Mouse (Mus musculus) spleen, adult 2 months (tissue): ENCODE measurements at regions not wholly inside any gene's neighbourhood (a gene's known extent, or its start where the extent isn't known, plus 50 kb on each side); places are given as distances from the start of the nearest gene placed in this dataset.
A peak's percentile ranks its signal among the peaks of the same experiment; 100 is the strongest.

ENCODE experiments used
- DNase-seq, 2 experiments: peaks; one replicate each; pipeline versions ENCODE4 v3.0.0 to v3.0.0-alpha.2; 2012 to 2021; ENCODE audit warnings: low spot score in 2 of 2, low read depth in 1 of 2
- H3K27ac ChIP-seq: fragments of 200-500 bp; 2 replicates; pipeline ENCODE4 v1.5.1; 2012; ENCODE audit warnings: low read length, inconsistent platforms; ENCODE audit not compliant: insufficient read depth
- H3K27me3 ChIP-seq: fragments of 200-500 bp; 2 replicates; pipeline ENCODE4 v1.6.1; 2012; ENCODE audit warnings: mild to moderate bottlenecking, moderate library complexity, low read length, inconsistent platforms; ENCODE audit not compliant: control insufficient read depth, insufficient read depth
- H3K36me3 ChIP-seq: fragments of 200-500 bp; 2 replicates; pipeline ENCODE4 v1.6.1; 2012; ENCODE audit warnings: mild to moderate bottlenecking, low read length, inconsistent platforms; ENCODE audit not compliant: control insufficient read depth, insufficient read depth
- H3K4me1 ChIP-seq: fragments of 200-500 bp; 2 replicates; pipeline ENCODE4 v1.6.1; 2011; ENCODE audit warnings: inconsistent platforms; ENCODE audit not compliant: control insufficient read depth, insufficient read depth, insufficient read length
- H3K4me3 ChIP-seq: fragments of 200-500 bp; 2 replicates; pipeline ENCODE4 v1.5.1; 2011; ENCODE audit warnings: mild to moderate bottlenecking, inconsistent platforms; ENCODE audit not compliant: insufficient read depth, insufficient read length; ENCODE audit errors: extremely low read depth
- CTCF ChIP-seq: fragments of 200-500 bp; IDR thresholded peaks from 2 replicates; pipeline ENCODE4 v1.5.1; 2011; ENCODE audit warnings: mild to moderate bottlenecking, inconsistent platforms; ENCODE audit not compliant: insufficient read depth, insufficient read length, insufficient replicate concordance; ENCODE audit errors: extremely low read depth
- POLR2A ChIP-seq: fragments of 200-500 bp; IDR thresholded peaks from 2 replicates; pipeline ENCODE4 v1.6.1; 2011; ENCODE audit warnings: low read depth, low read length, inconsistent platforms
- WGBS: fragments of 180-500 bp; shearing (Covaris S2); methylation state at CpG from one replicate; pipeline ENCODE4 v1.1.7; 2018; 5-methylcytosine and 5-hydroxymethylcytosine counted together

DNA sequence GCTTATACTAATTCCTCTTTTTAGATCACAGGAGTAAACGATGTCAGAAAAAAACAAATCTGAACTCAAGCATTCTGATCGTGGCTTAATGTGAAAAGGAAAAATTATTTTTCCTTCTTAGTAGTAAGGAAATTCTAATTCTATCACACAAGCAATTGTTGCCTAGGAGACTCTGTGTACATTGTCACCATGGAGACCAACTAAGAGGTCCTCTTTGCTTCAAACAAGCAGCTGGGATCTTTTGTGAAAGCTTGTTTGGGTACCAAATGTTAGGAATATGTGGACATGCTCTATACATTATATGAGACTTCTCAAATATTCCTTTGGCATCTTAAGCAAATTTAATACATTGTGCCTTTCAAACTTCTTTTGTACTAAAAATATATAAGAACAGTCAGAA lies 345.9 kb upstream of the Atp10a start:
- Histone ChIP-seq H3K27ac (no peak overlapping the region), H3K4me3 (no peak overlapping the region), H3K4me1 (no peaks in the 10 kb centered on the region), H3K36me3 (no peaks in the 10 kb centered on the region), H3K27me3 (no peaks in the 10 kb centered on the region)
- WGBS, result 77% methylated on average over 2 of the region's 2 CpGs
- no peak for DNase-seq
- TF ChIP-seq CTCF (no peak), POLR2A (no peak)

DNA sequence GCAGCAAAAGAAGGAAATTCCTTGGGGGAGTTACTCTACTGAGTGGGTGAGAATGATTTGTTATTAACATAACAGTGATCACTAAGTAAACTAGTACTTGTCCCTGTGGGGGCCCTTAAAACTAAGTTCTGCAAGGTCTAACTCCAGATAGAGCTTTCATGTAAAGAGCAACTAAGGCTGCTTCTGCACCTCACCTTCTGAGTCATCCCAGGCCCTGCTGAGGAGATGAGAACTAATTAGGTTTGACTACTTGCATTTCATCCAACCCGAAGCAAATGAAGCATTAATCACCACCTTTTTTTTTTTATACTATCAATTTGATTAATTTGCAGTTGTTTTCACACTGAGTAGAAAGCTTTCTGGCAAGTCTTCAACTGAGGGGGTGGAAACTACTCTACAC lies 333.6 kb upstream of the Atp10a start:
- Histone ChIP-seq H3K27me3 (no peaks in the 10 kb centered on the region), H3K36me3 (no peaks in the 10 kb centered on the region), H3K4me3 (no peak overlapping the region), H3K27ac (no peak overlapping the region), H3K4me1 (no peaks in the 10 kb centered on the region)
- no peak for TF ChIP-seq CTCF
- TF ChIP-seq POLR2A, result no peak
- WGBS, result 61% methylated on average over 1 of the region's 1 CpGs
- DNase-seq, result no peak

DNA sequence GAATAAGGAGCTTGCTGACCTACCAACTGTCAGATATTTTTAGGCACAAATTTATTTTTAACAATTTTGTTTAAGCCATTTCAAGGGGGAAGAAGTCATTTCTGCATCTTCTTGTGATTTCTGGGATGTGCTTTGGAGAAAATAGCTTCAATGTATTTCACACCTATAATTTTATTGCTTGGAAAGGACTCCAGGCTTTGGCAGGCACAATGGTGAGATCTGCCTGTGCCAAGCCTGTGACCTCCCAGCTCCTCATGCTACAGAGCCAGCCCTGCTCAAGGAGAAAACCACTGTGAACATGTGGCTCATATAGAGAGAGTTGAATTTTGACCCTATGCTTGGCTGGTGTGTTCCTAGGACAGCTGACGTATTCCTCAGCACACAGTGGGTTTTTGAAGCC lies 288.6 kb upstream of the Atp10a start:
- Histone ChIP-seq H3K27me3 (no peaks in the 10 kb centered on the region), H3K27ac (no peak overlapping the region), H3K4me3 (no peak overlapping the region), H3K4me1 (no peaks in the 10 kb centered on the region), H3K36me3 (no peaks in the 10 kb centered on the region)
- TF ChIP-seq CTCF, result no peak
- TF ChIP-seq POLR2A, result no peak
- no peak for DNase-seq
- WGBS, result 68% methylated on average over 1 of the region's 1 CpGs

DNA sequence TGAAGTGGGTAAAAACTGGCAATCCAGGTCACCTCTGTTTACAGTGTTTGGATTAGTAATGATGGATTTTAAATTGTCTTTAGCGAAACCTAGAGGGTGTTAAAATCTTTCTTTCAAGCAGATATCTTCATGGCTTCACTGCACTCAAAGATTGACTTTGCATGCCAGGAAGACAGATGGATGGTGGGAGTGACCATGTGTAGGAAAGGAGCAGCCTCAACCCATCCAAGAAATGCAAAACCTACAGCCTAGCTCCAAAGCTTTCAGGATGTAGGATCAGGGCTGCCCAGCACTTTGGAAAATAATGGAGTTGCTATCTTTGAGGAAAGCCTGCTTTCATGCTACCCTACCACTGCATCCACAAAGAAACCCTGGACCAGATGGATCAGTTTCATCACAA lies 272.6 kb upstream of the Atp10a start:
- Histone ChIP-seq H3K36me3 (no peaks in the 10 kb centered on the region), H3K27me3 (no peaks in the 10 kb centered on the region), H3K4me3 (no peak overlapping the region), H3K27ac (no peak overlapping the region), H3K4me1 (no peaks in the 10 kb centered on the region)
- 76% methylated on average over 1 of the region's 1 CpGs for WGBS
- no peak for TF ChIP-seq POLR2A
- TF ChIP-seq CTCF, result no peak
- DNase-seq, result no peak

DNA sequence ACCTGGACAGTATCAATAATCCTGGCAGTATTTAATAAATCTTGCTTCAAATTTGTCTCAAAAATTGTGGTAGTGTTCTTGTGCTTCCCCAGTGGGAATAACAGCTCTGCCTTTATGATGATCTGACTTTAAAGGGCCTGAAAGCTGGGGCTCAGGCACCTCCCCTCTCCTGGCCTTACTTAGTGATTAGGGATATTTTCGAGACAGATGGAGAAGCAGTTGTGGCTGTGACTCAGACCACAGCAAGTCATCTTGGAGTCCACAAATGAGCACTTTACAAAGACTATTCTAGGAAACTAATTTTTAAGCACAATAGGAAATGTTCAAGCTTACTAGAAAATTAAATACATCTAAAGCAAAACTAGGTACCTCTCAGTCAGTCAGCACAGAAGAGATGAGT lies 267.6 kb upstream of the Atp10a start:
- H3K4me3 ChIP-seq, result no peak overlapping the region
- H3K27ac ChIP-seq, result no peak overlapping the region
- DNase-seq, result no peak
- 63% methylated on average over 1 of the region's 1 CpGs for WGBS
- no peaks in the 10 kb centered on the region for H3K36me3 ChIP-seq
- no peaks in the 10 kb centered on the region for H3K27me3 ChIP-seq
- TF ChIP-seq CTCF, result no peak
- H3K4me1 ChIP-seq, result no peaks in the 10 kb centered on the region

DNA sequence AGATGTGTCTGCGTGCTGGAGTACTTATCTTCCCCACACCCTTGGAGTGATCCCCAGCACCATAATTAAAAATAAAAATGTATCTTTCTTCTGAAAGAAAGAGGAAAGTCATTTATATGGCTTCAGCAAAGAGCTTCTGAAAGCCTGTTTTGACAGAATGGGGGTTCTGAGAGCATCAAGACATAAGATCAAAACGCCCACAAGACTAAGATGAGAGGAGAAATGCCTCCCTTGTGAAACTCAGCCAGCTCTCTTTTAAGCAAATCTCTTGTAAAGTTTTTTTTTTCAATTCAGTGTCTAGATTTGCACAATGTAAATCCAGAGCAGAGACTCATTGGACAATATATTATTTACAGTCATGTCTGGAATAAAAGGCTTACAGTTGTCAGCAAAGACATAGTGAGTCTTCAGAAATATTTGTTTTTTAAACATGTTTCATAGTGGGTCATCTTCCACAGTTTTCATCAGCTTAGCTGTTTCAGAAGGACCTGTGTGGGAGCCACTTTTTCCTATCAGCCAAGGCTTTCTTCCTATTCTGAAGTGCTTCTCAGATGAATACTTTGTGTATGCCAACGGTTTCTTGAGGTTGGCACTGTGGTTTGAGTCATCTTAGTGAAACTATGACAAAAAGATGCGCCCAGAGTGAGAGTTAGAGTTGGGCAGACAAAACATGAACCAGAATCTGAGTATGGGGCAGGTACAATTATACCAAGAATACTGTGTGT lies 263.4 kb upstream of the Atp10a start:
- H3K27me3 ChIP-seq, result no peaks in the 10 kb centered on the region
- TF ChIP-seq CTCF (no peak), POLR2A (no peak)
- H3K36me3 ChIP-seq, result no peaks in the 10 kb centered on the region
- H3K27ac ChIP-seq, result peak overlapping the region; percentile 21; the same call in 1 of the 2 replicates
- 63% methylated on average over 4 of the region's 4 CpGs for WGBS
- H3K4me3 ChIP-seq, result no peak overlapping the region
- no peaks in the 10 kb centered on the region for H3K4me1 ChIP-seq
- no peak for DNase-seq

DNA sequence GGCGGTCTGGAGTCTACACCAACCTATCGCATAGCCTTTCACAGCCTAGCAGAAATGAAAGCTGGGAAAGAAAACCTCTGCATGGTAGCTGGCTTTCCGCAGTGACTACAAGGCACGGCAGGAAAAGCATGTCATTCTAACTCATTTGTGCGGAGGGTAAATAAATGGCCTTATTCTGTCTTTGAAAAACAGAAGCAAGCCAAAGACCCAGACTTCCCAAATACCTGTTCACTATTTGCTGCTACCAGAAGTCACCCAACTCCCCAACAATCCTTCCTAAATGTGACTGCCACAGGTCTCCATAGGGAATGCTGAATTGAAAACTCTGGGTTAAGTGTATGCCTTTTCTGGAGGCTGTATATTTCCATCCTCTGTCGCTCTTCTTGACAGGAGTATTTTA lies 258.0 kb upstream of the Atp10a start:
- Histone ChIP-seq H3K36me3 (no peaks in the 10 kb centered on the region), H3K27ac (no peak overlapping the region), H3K4me3 (no peak overlapping the region), H3K4me1 (peaks cover 10% of the 10 kb centered on the region; the same call in 1 of the 2 replicates), H3K27me3 (no peaks in the 10 kb centered on the region)
- DNase-seq, result no peak
- TF ChIP-seq CTCF (no peak), POLR2A (no peak)
- 36% methylated on average over 6 of the region's 6 CpGs for WGBS
